Mouse (Mus musculus) gastrocnemius, postnatal 25 days (tissue): ENCODE data around the gene Tyk2. TPM values are rescaled to one million over a fixed set of nuclear protein-coding genes. Genes with fewer than 3 reads are reported as not detected.

Experiments used
- DNase-seq: peaks from one replicate; pipeline ENCODE4 v3.0.0; 2022
- long read RNA-seq, 2 experiments: library from polyadenylated mRNA; stranded (forward); transcript quantifications; one replicate each; pipeline ENCODE4 v2.0.0; 2021
- total RNA-seq, 2 experiments: library from RNA; stranded (reverse); gene quantifications; 1 replicate in 1 of 2; 2 replicates in 1 of 2; pipeline ENCODE4 v1.2.3; 2021

The Tyk2 gene
- total RNA-seq = 1 to 10 TPM; 4.7 to 5.8 TPM
- long read RNA-seq, experiment 1, full-length matches to known transcripts = 1 of 3 reads
- long read RNA-seq, experiment 1, partial matches to known transcripts = 1 of 3 reads
- long read RNA-seq, experiment 1, other reads (novel, unspliced or antisense) = 1 of 3 reads
- long read RNA-seq, experiment 2, full-length matches to known transcripts = 1 of 9 reads
- long read RNA-seq, experiment 2, partial matches to known transcripts = 3 of 9 reads
- long read RNA-seq, experiment 2, other reads (novel, unspliced or antisense) = 5 of 9 reads

DNA sequence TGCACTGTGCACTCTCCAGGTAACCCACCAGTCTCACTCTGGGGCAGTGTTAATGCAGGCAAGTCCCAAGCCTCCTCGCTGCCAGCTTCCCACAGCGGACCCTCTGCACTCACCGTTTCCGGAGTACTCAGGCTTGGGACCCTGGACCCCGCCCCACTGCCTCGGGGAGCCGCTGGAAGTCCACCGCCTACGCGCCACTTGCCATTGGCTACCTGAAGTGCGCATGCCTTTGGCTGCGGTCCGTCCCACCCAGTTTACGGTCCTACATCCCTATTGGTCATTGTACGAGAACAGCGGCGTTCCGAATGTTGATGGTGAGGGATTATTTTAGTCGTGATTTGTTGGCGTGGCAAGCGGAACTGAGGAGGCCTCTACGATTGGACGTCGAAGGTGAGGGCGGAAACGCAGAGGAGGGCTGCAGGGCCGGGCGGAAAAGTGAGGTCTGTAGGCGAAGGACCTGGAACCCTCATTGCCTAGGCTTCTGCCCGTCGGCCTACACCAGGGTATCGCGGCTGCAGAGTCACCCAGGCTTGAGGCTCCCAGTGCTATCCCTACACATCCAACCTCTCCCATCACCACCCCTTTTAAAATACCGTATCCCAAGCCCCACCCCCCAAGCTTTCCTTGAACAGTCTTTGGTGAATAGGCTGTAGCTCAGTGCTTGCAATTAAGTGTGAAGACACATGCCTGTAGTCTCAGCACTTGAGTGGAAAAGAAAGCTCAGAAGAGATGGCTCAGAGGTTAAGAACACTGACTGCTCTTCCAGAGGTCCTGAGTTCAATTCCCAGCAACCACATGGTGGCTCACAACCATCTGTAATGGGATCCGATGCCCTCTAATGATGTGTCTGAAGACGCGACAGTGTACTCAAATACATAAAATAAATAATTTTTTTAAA, at the start of gene Tyk2:
Gene Tyk2 (minus strand): TSS at position 185 of the 898 bp plus-strand sequence.
- DNase-seq = peak; percentile 93

DNA sequence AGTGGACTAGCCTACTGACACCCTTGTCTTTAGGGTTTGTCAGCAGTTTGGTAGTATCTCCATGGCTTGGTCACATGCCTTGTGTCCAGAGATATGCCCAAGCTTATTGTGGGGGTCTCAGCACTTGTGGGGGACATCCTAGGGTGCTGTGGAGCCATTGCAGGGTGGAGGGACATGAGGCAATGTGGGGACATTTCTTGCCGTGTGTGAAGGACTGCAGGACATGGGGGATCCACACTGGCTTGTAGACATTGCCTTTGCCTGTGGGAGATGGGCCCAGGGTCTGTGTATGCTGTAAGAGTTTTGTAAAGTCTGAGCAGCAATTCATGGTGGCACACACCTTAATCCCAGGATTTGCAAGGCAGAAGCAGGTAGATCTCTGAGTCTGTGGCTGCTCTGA, 49.8 kb upstream of the Tyk2 start:
- no peak for DNase-seq

DNA sequence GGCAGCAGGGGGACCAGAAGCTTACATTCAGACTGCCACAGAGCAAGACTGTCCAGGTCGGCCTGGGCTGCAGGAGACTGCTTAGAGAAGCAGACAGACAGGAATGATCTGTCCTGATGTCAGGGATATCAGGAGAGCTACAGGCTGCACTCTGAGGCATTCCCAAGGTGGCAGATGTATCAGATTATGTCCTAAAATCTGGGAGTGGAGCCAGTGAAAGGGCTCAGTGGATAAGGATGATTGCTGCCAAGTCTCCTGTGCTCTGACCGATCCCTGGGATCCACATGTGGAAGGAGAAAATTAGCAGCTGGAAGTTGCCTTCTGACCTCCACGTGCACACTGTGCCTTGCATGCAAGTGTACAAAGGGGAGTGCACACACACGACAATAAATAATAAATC, 49.4 kb upstream of the Tyk2 start:
- DNase-seq = no peak

DNA sequence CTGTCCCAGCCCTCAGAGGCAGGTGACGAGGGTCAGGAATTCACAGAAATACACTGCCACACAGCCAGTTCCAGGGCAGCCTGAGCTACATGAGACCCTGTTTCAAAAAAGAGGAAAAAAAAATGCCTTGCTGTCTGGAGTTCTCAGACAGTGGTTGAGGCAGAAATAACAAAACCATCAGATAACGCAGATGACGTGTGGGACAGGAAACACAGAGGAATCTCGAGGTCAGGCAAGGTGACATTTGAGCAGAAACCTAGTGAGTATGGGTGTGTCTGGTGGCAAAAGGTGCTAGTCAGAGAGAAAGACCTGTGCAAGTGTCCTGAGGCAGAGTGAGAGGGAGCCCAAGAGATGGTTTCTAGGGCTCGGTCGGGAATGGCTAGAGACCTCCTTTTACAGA, 41.3 kb upstream of the Tyk2 start:
- DNase-seq = no peak

DNA sequence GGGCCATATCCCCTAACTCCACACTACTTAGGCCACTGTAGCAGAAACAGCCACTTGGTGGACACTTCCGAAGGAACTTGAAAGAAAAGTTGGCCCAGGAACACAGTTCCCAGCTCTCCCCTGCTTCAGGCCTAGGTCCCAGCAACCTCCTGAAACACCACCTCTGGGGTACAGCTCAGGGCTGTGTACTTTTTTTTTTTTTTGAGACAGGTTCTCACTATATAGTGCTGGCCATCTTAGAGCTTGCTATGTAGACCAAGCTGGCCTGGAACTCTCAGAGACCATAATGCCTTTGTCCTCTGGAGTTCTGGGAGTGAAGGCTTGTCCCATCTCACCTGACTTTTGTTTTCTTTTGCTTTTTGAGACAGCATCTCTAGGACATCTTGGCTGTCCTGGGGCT, 38.1 kb upstream of the Tyk2 start:
- DNase-seq = no peak

DNA sequence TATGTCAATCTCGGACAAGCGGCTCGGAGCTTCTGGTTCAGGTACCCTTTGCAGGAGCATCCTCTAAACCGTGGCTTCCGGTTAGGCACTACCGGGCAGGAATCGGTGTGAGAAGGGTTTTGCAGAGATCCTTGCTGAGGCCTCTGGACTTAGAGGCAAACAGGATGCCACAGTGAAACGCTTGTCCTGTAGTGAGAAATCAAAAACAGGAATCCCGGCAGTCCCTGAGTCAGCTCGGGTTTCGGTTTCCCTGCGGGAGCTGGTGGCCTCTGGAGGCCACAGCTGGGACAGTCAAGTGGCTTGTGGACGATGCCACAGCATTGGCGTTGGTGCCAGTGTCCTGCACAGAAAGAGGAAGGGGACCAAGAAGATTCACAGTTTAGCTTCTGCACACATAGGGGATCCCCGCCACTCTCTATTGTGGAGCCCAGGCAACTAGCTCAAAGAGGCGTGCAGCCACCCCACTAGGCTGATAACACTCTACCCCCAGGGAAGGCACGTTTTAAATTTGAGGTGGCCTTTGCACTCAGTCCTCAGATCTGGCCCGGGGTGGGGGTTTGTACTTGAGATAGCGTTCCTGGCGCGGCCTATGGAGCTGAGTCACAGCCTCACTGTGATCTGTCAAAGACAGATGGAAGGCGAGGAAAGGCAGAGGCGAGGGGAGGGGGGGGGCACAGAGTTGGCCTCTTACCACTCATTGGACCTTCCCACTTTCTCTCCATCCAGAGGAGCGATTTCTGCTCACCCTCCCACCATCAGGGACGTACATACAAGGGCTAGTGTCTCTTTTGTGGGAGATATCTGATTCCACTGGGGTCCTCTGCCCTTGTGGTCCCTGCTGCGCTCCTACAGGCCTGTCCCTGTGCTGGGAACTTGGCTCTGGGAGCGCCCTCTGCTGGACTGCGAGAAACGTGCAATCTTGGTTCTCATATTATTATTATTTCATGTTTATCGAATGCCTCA, 37.4 kb upstream of the Tyk2 start:
- peak; percentile 57 for DNase-seq

DNA sequence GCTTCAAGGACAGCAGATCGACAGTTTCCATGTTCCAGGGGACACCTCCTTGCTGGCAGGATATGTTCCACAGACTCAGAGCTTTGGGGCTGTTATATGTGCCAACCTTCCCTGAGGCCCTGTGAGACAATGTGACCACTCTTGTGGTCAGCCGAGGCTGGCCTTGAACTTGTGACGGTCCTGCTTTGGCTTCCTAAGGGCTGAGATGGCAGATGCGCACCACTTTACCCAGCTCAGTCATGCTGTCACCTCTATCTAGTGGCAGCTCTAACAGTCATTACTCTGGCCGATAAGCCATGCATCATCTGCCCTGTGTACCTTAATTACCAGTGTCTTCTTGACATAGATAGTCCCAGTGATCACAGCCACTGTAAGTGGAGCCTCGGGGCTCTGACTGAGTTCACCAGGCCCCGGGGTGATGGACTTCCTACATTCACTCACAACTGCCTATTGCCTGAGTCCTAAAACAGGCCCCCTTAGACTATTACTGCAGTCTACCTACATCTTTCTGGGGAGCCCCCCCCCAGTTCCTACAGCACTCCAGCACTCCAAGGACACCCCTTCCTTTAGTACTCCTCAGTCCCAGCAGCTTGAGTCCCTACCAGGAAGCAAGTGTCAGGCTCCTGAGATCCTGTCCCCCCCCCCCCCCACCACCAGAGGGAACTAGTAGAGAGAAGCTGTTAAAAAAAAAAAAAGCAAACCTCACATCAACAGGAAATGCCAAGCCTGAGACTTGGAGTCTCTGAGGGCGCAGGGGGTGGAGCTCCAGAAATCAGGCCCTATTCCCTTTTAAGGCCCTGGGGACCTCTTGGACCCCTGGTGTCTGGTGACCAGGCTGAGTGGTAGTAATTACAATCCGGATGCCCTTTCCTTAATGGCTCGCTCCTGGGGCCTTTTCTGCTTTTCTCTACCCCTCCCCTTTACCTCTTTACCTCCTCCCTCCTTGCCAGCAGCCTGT, 36.4 kb upstream of the Tyk2 start:
- no peak for DNase-seq

DNA sequence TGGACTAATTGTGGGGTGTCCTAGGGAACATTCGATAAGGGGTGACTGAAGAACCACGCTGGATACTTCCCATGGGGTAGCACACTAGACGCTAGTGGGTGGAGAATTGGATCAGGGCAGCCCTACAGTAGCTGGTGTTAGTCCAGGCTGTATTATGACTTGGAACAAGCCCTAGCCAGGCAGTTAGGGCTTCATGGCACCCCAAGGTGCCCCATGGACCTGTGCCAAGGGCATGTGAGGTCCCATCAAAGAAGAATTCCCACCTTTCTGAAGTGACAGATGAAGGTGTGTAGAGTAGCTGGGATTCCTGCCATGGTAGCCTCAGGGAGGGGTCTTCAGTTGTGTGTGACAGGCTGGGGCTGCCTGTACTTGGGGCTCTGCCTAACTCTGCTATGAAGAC, 35.5 kb upstream of the Tyk2 start:
- DNase-seq = no peak

DNA sequence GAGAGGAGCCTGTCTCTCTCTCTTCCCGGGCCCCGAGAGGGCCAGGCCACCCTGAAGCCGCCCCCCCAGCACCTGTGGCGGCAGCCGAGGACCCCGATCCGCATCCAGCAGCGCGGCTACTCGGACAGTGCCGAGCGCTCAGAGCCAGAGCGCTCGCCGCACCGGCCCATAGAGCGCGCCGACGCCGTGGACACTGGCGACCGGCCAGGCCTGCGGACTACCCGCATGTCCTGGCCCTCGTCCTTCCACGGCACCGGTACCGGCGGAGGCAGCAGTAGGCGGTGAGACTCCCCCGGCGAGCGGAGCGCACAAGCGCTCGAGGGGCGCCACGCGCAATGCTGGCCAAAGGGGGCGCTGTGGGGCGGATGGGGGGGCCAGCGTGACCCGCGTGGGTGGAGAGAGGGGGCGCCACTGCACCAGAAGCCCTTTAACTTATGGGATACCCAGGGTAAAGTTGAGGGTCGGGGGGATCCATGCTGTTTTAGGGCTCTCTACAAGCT, 35.0 kb upstream of the Tyk2 start:
- DNase-seq = no peak

DNA sequence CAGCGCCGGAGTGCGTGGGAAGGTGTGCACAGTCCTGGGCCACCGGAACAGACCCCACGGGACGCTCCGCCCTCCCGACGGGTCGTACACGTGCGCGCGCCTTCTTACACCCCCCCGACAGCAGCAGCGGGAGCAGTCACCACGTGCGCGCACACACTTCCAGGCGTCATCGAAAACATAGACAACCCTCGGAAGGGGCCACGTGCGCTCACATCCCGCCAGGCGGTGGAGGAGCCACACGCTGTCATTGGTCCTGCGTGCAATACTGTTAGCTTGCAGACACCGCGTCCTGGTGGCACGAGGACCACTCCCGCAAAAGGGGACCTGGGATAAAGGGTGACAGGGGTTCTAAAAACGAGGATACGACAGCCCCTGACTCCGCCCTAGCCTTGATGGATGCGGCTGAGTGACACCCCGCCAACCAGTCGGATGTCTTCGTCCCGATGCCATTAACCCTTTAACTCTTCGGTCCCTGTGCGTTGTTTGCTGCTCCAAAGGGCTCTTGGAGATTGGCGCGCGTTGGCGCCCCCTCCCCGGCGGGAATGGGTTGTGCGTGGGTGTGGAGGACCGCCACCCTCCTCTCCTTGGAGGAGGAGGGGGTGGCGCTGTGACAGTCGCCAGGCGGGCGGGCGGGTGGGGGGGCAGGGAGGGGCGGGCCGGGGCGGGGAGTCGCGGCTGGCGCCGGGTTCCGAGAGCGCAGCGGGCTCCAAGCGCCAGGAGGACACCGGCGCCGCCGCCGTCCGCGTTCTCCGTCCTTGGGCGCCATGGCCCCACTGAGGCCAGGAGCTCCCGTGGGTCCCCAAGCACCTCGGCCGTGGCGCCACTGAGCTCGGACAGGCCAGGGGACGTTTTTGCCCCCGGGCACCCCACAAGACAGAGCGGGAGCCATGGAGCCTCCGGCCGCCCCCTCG, 34.3 kb upstream of the Tyk2 start, which contains the start of gene Pde4a:
Gene Pde4a (plus strand): TSS at position 674 of the 911 bp plus-strand sequence.
- no peak for DNase-seq

DNA sequence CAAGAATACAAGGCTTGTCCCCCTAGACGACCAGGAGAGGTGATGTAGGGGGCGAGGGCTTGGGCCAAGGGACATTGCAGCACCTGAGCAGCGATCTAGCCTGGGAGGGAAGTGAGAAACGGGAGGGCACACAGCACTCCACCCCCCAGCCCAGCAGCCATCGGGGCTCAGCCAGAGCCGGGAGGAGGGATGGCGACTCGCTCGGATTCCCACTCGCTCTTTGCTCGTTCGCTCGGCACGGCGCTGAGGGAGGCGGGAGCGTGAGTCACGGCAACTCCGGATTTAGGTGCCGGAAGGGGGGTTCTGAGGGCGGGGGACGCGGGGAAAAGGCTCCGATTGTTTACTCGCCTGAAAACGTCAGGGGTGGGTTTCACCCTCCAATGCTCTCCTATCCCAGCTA, 33.0 kb upstream of the Tyk2 start:
- DNase-seq = no peak

DNA sequence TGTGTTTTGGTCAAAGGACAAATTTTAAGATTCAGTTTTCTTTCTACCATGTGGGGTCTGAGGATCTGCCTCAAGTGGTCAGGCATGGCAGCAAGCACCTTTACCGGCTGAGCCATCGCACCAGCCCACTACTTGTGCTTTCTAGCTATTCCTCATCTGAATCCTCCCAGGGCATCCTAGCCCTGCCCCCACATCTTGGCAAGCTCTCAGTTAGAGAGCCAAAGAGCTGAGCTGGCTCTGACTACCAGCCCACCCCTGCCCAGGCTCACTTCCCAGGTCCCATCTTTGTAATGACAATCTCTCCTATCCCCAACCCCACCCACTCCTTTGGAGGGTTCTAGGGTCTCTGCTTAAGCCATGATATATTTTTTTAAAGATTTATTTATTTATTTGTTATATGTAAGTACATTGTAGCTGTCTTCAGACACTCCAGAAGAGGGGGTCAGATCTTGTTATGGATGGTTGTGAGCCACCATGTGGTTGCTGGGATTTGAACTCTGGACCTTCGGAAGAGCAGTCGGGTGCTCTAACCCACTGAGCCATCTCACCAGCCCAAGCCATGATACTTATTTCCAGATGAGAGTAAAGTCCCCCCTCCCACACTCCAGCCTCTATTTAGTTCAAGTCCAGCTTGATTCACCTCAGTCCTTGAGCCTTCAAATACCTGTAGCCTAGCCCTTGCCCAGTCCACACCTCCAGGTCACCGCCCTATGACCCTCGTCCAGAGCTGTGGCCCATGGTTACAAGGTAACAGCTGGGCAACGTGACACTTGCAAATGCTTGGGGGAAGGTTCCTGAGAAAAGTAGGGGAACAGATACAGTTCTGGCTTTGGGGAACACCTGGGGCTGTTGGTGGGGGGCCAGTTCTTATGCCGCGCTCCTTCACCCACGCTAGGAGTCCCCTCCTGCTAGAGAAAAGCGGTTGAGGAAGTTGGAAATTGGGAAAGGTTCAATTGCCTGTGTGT, 32.3 kb upstream of the Tyk2 start:
- DNase-seq = no peak

DNA sequence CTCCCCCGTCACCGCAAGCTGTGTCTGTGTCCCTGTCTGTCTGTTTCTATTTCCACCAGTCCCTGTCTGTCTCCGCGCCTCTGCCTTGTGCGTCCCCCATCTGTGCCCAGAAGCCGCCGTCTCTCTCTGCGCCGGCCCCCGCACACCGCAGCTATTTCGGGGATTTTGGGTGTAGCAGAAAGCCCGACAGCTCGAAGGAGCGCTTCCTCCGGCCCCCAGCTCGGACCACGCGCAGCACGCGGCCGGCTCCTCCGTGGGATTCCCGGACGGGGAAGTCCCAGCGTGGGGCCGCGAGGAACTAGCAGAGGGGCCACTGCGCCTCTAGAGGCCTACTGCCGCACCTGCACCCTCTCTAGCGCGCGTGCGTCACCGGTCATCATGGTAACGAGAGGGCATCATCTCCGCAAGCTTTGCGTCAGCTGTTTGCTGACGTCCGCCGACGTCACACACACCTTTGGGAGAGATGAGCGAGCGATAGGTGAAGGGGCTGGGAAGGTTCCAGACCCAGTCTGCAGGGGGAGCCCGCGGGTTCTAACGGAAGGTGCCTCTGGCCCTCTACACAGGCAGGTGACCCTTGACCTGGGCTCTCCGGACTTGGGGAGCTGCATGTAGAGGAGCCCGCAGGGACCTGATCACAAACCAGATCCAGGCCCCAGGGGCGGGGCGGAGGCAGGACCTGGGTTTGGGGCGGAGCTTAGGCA, 30.3 kb upstream of the Tyk2 start:
- peak; percentile 71 for DNase-seq

DNA sequence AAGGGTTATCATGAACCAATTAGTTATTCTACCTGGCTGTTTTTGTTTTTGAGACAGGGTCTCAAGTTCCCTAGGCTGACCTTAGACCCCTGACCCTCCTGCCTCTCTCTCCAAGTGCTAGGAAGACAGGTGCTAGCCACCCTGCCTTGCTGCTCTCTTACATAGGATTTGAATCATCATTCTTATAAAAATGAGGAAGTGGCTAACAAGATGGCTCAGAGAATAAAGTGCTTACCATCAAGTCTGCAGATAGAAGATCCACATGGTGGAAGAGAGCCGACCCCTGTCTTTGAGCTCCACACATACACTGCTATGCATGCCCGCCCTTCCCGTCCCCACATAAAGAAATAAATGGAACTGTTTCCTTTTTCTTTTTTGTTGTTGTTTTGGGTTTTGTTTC, 23.7 kb upstream of the Tyk2 start:
- no peak for DNase-seq

DNA sequence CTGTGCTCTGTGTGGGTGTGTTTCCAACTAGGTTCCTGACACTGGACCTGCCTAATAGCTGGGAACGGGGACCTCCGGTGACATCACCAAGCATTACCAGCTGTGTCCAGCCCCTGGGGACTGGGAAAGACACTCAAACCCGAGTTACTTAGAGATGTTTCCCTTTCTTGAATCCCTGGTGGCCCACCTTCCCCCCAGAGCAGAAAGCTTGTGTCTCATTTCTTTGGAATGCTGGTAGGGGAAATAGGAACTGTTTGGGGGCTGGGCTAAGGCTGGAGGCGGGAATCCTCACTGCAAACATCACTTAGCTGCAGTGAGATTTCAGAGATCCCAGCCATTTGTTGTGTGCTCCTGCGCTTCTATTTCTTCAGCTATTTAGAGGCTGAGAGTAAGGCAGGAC, 22.8 kb upstream of the Tyk2 start:
- no peak for DNase-seq

DNA sequence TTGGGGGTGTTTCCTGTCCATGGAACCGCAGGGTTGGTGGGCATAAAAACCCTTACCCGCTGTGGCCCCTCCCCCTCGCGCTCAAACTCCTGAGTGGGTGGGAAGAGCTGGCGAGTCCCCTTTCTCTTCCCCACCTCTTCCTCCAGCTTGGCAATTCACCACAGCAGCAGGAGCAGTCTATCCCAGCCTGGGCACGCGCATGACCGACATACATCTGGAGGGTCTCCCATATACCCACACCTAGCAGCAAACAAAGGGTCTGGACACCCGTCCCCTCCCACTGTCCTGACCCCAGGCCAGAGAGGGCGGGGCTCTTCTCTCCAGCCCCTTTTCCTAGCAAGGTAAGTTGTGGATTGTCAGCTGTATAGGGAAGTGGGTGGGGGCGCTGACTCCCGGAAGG, 22.3 kb upstream of the Tyk2 start:
- DNase-seq = no peak

DNA sequence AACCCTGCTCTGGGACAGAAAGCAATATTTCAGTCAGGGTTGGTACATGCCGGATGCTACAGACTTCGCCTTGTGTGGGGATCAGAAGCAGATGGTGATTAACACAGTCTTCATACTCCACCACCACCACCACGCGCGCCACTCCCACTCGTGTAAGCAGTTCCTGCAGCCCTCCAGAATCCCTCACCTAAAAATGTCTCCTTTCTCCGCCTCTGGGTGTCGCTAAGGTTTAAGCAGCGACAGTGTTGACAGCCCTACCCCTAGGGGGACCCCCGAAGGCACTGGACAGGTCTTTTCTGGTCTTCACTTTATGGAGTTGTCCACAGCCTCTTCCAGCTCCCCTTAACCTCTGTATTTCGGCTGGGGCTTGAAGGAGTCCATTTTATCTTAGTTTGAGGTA, 21.7 kb upstream of the Tyk2 start:
- no peak for DNase-seq
